Mouse (Mus musculus) cortical plate, adult 2 months (tissue): ENCODE results near the gene Ddi2.

ENCODE experiments used
- CTCF ChIP-seq: fragments of 200-500 bp; IDR thresholded peaks from 2 replicates; pipeline ENCODE4 v1.5.1; 2011; ENCODE audit warnings: mild to moderate bottlenecking, control low read depth, low read length; ENCODE audit not compliant: insufficient read depth; ENCODE audit errors: extremely low read depth
- POLR2A ChIP-seq: fragments of 200-500 bp; IDR thresholded peaks from 2 replicates; pipeline ENCODE4 v1.6.1; 2011; ENCODE audit warnings: mild to moderate bottlenecking, low read length, control low read depth; ENCODE audit not compliant: insufficient read depth; ENCODE audit errors: extremely low read depth

GRCm38 (mm10) chr4:141751419-141752075 is 28.3 kb upstream of the Ddi2 start:
- TF ChIP-seq POLR2A: no peak
- TF ChIP-seq CTCF: no peak
